Mouse (Mus musculus) intestine, embryonic 14.5 days (tissue): ENCODE results near the gene Fgfr2. TPM values are rescaled to one million over a fixed set of nuclear protein-coding genes. Genes with fewer than 3 reads are reported as not detected.
"Not testable (repeated sequence)": the region's sequence is repeated elsewhere in the genome, so short reads cannot be mapped to it uniquely, and the experiment has no call there.

Experiments used
- ATAC-seq: fragments of 200-750 bp; cut with Nextera tagmentation; replicated peaks from 2 replicates; pipeline ENCODE4 v1.8.0; 2017; ENCODE audit warnings: low read depth, moderate number of reproducible peaks, moderate TSS enrichment, moderate library complexity; ENCODE audit not compliant: low FRiP score, low TSS enrichment
- DNase-seq: peaks from one replicate; pipeline ENCODE4 v3.0.0-alpha.2; 2018; ENCODE audit warnings: low spot score
- H3K27ac ChIP-seq: fragments of 300-500 bp; sonication (generic); 2 replicates; pipeline ENCODE4 v1.5.1; 2014; ENCODE audit warnings: low read depth, mild to moderate bottlenecking, control low read depth
- H3K27me3 ChIP-seq: fragments of 300-500 bp; sonication (generic); replicated peaks from 2 replicates; pipeline ENCODE4 v1.6.1; 2014; ENCODE audit warnings: low read length, control low read depth; ENCODE audit not compliant: control insufficient read depth, insufficient read depth
- H3K36me3 ChIP-seq: fragments of 300-500 bp; sonication (generic); 2 replicates; pipeline ENCODE4 v1.6.1; 2014; ENCODE audit warnings: low read length, control low read depth; ENCODE audit not compliant: control insufficient read depth, insufficient read depth
- H3K4me1 ChIP-seq: fragments of 300-500 bp; sonication (generic); replicated peaks from 2 replicates; pipeline ENCODE4 v1.6.1; 2014; ENCODE audit warnings: low read length, control low read depth, mixed read lengths; ENCODE audit not compliant: control insufficient read depth, insufficient read depth
- H3K4me2 ChIP-seq: fragments of 300-500 bp; sonication (generic); 2 replicates; pipeline ENCODE4 v1.6.1; 2014; ENCODE audit warnings: low read length
- H3K4me3 ChIP-seq: fragments of 300-500 bp; sonication (generic); 2 replicates; pipeline ENCODE4 v1.5.1; 2014; ENCODE audit warnings: low read depth, low read length, control low read depth, mixed read lengths
- H3K9ac ChIP-seq: fragments of 300-500 bp; sonication (generic); 2 replicates; pipeline ENCODE4 v1.6.1; 2014; ENCODE audit warnings: mild to moderate bottlenecking, low read length
- H3K9me3 ChIP-seq: fragments of 300-500 bp; sonication (generic); 2 replicates; pipeline ENCODE4 v1.6.1; 2016; ENCODE audit warnings: low read length, control low read depth; ENCODE audit not compliant: control insufficient read depth
- WGBS: fragments of 180-500 bp; shearing (Covaris S2); extraction: QIAGEN DNeasy Blood & Tissue Kit; methylation state at CpG from one replicate; pipeline ENCODE4 v1.1.7; 2014; 5-methylcytosine and 5-hydroxymethylcytosine counted together
- polyA plus RNA-seq: library from polyadenylated mRNA; unstranded; fragments of >200 nt; fragmentation: Nextera tagmentation; extraction: Ambion mirVana; gene quantifications from 2 replicates; pipeline ENCODE4 v1.2.1, GENCODE M21; 2014

The Fgfr2 gene
- polyA plus RNA-seq, 1 experiment from 2014 or later: 105 TPM

GRCm38 (mm10) chr7:130676885-130677540 is 2446.1 kb downstream of the Fgfr2 start:
- ATAC-seq (no peak), DNase-seq (no peak)
- Histone ChIP-seq H3K27ac (no peak overlapping the region), H3K9me3 (no peaks in the 10 kb centered on the region), H3K36me3 (peaks cover 4% of the 10 kb centered on the region; the same call in 1 of the 2 replicates), H3K27me3 (no peaks in the 10 kb centered on the region), H3K9ac (no peak overlapping the region), H3K4me2 (no peak overlapping the region), H3K4me3 (no peak overlapping the region), H3K4me1 (peaks cover 6% of the 10 kb centered on the region)
- 58% methylated on average over 11 of the region's 11 CpGs for WGBS

- Histone ChIP-seq H3K27ac (no peak overlapping the region), H3K4me2 (no peak overlapping the region), H3K4me3 (no peak overlapping the region), H3K9ac (no peak overlapping the region), H3K27me3 (no peaks in the 10 kb centered on the region), H3K9me3 (no peaks in the 10 kb centered on the region), H3K36me3 (peaks cover 4% of the 10 kb centered on the region; the same call in 1 of the 2 replicates), H3K4me1 (peaks cover 25% of the 10 kb centered on the region)
- WGBS: 81% methylated on average over 9 of the region's 9 CpGs
- ATAC-seq (no peak), DNase-seq (no peak)
These were observed 2448.6 kb downstream of the Fgfr2 start for GRCm38 (mm10) chr7:130674526-130674925.

- Histone ChIP-seq H3K9me3 (no peaks in the 10 kb centered on the region), H3K27ac (no peak overlapping the region), H3K36me3 (peaks cover 4% of the 10 kb centered on the region; the same call in 1 of the 2 replicates), H3K4me3 (no peak overlapping the region), H3K27me3 (no peaks in the 10 kb centered on the region), H3K4me2 (no peak overlapping the region), H3K9ac (no peak overlapping the region), H3K4me1 (peaks cover 36% of the 10 kb centered on the region)
- ATAC-seq: 0 out of 2 replicates have a peak, but pooled peaks have one; percentile 47
- WGBS: 61% methylated on average over 9 of the region's 9 CpGs
- peak; percentile 76 for DNase-seq
These were observed 2449.7 kb downstream of the Fgfr2 start for GRCm38 (mm10) chr7:130673169-130674033.

GRCm38 (mm10) chr7:130671301-130671700 is 2451.8 kb downstream of the Fgfr2 start:
- Histone ChIP-seq H3K36me3 (peaks cover 2% of the 10 kb centered on the region; the same call in 1 of the 2 replicates), H3K27me3 (no peaks in the 10 kb centered on the region), H3K4me1 (peaks cover 32% of the 10 kb centered on the region), H3K4me3 (no peak overlapping the region), H3K4me2 (no peak overlapping the region), H3K9ac (no peak overlapping the region), H3K27ac (no peak overlapping the region), H3K9me3 (no peaks in the 10 kb centered on the region)
- WGBS: 60% methylated on average over 6 of the region's 6 CpGs
- DNase-seq (no peak), ATAC-seq (no peak)

GRCm38 (mm10) chr7:130670358-130670757 is 2452.8 kb downstream of the Fgfr2 start:
- H3K9me3 ChIP-seq: no peaks in the 10 kb centered on the region
- DNase-seq (no peak), ATAC-seq (no peak)
- H3K9ac ChIP-seq: no peak overlapping the region
- H3K27me3 ChIP-seq: no peaks in the 10 kb centered on the region
- no peaks in the 10 kb centered on the region for H3K36me3 ChIP-seq
- H3K4me1 ChIP-seq: peaks cover 32% of the 10 kb centered on the region
- no peak overlapping the region for H3K4me2 ChIP-seq
- 59% methylated on average over 4 of the region's 4 CpGs for WGBS
- no peak overlapping the region for H3K27ac ChIP-seq
- H3K4me3 ChIP-seq: no peak overlapping the region

GRCm38 (mm10) chr7:130669370-130669881 is 2453.7 kb downstream of the Fgfr2 start:
- 43% methylated on average over 8 of the region's 8 CpGs for WGBS
- Histone ChIP-seq H3K9me3 (peaks cover 3% of the 10 kb centered on the region; the same call in 1 of the 2 replicates), H3K4me2 (no peak overlapping the region), H3K9ac (no peak overlapping the region), H3K27ac (peak overlapping the region; percentile 57; the same call in 1 of the 2 replicates), H3K4me1 (peaks cover 32% of the 10 kb centered on the region), H3K27me3 (no peaks in the 10 kb centered on the region), H3K36me3 (no peaks in the 10 kb centered on the region), H3K4me3 (no peak overlapping the region)
- peak; percentile 59 for DNase-seq
- peak; percentile 36; the same call in 1 of the 2 replicates for ATAC-seq

- ATAC-seq (no peak), DNase-seq (no peak)
- H3K9ac ChIP-seq: no peak overlapping the region
- H3K27me3 ChIP-seq: no peaks in the 10 kb centered on the region
- no peak overlapping the region for H3K4me3 ChIP-seq
- WGBS: 41% methylated on average over 7 of the region's 7 CpGs
- peak overlapping the region; percentile 57 for H3K27ac ChIP-seq
- H3K9me3 ChIP-seq: peaks cover 3% of the 10 kb centered on the region; the same call in 1 of the 2 replicates
- peaks cover 32% of the 10 kb centered on the region for H3K4me1 ChIP-seq
- no peak overlapping the region for H3K4me2 ChIP-seq
- H3K36me3 ChIP-seq: no peaks in the 10 kb centered on the region
These were observed 2454.3 kb downstream of the Fgfr2 start for GRCm38 (mm10) chr7:130668729-130669281.

GRCm38 (mm10) chr7:130668013-130668412 is 2455.1 kb downstream of the Fgfr2 start:
- Histone ChIP-seq H3K27ac (0 out of 2 replicates have a peak overlapping the region, but pooled peaks have one; percentile 6), H3K4me1 (peaks cover 32% of the 10 kb centered on the region), H3K9me3 (peaks cover 11% of the 10 kb centered on the region; the same call in 1 of the 2 replicates)
- not testable (repeated sequence) for H3K4me3 ChIP-seq, H3K9ac ChIP-seq, H3K36me3 ChIP-seq, H3K4me2 ChIP-seq, H3K27me3 ChIP-seq, ATAC-seq, DNase-seq
- 81% methylated on average over 1 of the region's 1 CpGs for WGBS
